Mouse (Mus musculus) intestine, postnatal 0 days (tissue): Measurements from ENCODE around the gene Anks6. TPM values are rescaled to one million over a fixed set of nuclear protein-coding genes. Genes with fewer than 3 reads are reported as not detected.
A peak's percentile ranks its signal among the peaks of the same experiment; 100 is the strongest.

Experiments
- ATAC-seq: fragments of 200-750 bp; cut with Nextera tagmentation; 2 replicates; pipeline ENCODE4 v1.8.0; 2017; ENCODE audit warnings: mild to moderate bottlenecking, moderate TSS enrichment, moderate library complexity
- H3K27ac ChIP-seq: fragments of 300-500 bp; sonication (generic); 2 replicates; pipeline ENCODE4 v1.5.1; 2014; ENCODE audit warnings: mild to moderate bottlenecking, low read depth, low read length, moderate library complexity
- H3K27me3 ChIP-seq: fragments of 300-500 bp; sonication (generic); replicated peaks from 2 replicates; pipeline ENCODE4 v1.6.1; 2014; ENCODE audit warnings: low read length, mixed read lengths; ENCODE audit not compliant: control insufficient read depth, insufficient read depth
- H3K36me3 ChIP-seq: fragments of 300-500 bp; sonication (generic); 2 replicates; pipeline ENCODE4 v1.6.1; 2014; ENCODE audit warnings: mild to moderate bottlenecking, moderate library complexity; ENCODE audit not compliant: control insufficient read depth, insufficient read depth
- H3K4me1 ChIP-seq: fragments of 300-500 bp; sonication (generic); replicated peaks from 2 replicates; pipeline ENCODE4 v1.6.1; 2014; ENCODE audit warnings: antibody characterized with exemption, low read length, mixed read lengths; ENCODE audit not compliant: control insufficient read depth, insufficient read depth
- H3K4me2 ChIP-seq: fragments of 300-500 bp; sonication (generic); replicated peaks from 2 replicates; pipeline ENCODE4 v1.6.1; 2014; ENCODE audit warnings: low read depth, mild to moderate bottlenecking, moderate library complexity
- H3K4me3 ChIP-seq: fragments of 300-500 bp; sonication (generic); 2 replicates; pipeline ENCODE4 v1.5.1; 2014; ENCODE audit warnings: low read depth, low read length
- H3K9ac ChIP-seq: fragments of 300-500 bp; sonication (generic); 2 replicates; pipeline ENCODE4 v1.6.1; 2014; ENCODE audit warnings: mild to moderate bottlenecking, low read depth, low read length
- H3K9me3 ChIP-seq: fragments of 300-500 bp; sonication (generic); 2 replicates; pipeline ENCODE4 v1.6.1; 2016; ENCODE audit warnings: mixed run types; ENCODE audit not compliant: control insufficient read depth
- CTCF ChIP-seq: sonication (generic); IDR thresholded peaks from 2 replicates; pipeline ENCODE4 v1.5.1; 2016; ENCODE audit warnings: low read depth, mild to moderate bottlenecking, control low read depth, antibody characterized with exemption, moderate library complexity
- WGBS: fragments of 180-500 bp; shearing (Covaris S2); extraction: QIAGEN DNeasy Blood & Tissue Kit; methylation state at CpG from one replicate; pipeline ENCODE4 v1.1.7; 2014; 5-methylcytosine and 5-hydroxymethylcytosine counted together
- polyA plus RNA-seq: library from polyadenylated mRNA; unstranded; fragments of >200 nt; fragmentation: Nextera tagmentation; extraction: Ambion mirVana; gene quantifications from 2 replicates; pipeline ENCODE4 v1.2.1, GENCODE M21; 2015

Anks6 gene
- polyA plus RNA-seq, 1 experiment from 2014 or later: 1.3 TPM

DNA sequence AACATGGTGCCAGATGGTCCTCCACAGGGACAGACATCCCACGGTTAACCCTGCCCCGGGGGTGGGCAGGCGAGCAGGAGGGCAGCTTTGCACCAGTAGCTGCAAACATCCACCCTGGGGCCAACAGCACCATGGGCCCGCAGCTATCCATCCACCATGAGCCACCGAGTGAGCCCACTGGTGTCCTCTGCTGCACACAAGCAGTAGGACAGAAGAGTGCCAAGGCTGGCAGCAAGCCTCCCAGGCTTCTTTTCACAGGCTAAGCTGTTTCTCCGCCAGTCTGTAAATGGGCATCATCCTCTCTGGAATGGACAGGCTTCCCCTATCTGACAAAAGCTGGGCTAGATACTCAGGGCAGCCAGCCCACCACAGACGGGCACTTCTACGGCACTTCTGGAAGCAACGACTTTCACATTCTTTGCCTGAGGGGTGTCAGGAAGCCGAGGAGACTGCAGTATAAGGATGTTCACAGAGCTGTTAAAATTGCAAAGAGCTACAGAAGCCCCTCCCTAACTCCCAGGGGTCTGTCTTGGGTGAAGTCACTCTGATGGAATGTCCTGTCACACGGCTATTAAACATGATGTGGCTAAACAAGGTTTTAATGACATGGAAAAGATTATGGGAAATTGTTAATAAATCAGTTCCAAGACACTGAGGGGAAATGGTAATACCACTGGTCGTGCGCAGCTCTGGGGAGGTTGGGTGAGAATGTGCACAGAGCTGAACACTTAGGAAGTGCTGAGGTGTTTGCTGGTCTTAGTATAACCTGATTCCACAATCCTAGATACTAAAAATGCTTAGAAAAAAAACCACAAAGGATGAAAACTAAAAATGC lies 20.5 kb downstream of the Anks6 start:
- Histone ChIP-seq H3K36me3 (no peaks in the 10 kb centered on the region), H3K27ac (no peak overlapping the region), H3K4me1 (no peaks in the 10 kb centered on the region), H3K4me2 (no peak overlapping the region), H3K27me3 (no peaks in the 10 kb centered on the region), H3K4me3 (no peak overlapping the region), H3K9me3 (no peaks in the 10 kb centered on the region), H3K9ac (no peak overlapping the region)
- no peak for ATAC-seq
- peak; percentile 18; the same call in 1 of the 2 replicates for TF ChIP-seq CTCF
- WGBS: 70% methylated on average over 13 of the region's 13 CpGs

DNA sequence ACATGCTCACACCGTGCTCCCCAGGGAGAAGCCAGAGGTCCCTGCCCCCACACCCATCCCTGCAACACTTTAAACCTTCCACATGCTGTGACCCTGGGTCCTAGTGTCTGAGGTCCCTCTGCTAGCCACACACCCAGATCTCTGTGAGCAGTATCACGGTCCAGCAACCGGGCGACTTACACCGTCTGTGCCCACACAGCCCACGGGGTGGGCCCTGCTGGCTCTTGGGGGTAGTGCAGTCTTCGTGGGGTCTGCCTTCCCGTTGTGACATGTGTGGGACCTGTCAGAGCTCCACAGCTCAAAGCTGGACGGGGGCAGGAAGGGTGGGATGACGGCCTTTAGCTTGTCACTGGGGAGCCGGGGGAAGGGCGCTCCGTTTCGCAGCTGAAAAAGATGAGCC lies 21.7 kb downstream of the Anks6 start:
- H3K9ac ChIP-seq: no peak overlapping the region
- H3K36me3 ChIP-seq: no peaks in the 10 kb centered on the region

DNA sequence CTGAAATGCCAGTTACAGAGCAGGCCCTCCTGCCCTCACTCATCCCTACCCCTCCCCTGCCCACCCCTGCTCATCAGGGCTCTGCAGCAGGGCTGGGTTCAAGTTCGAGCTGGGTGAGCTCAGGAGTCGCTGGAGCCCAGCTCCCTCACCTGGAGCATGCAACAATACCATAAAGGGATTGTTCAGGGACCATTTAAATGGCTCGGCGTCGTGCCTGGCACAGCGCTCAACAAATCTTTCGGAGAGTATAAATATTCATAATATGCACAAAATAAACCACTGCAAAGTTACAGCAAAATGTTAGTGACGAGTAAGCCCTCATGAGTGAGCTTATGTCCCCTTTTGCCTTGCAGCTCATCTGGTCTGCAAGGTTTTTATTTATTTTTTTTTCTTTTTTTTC lies 25.1 kb downstream of the Anks6 start:
- H3K4me1 ChIP-seq: no peaks in the 10 kb centered on the region
- no peaks in the 10 kb centered on the region for H3K27me3 ChIP-seq
- ATAC-seq: no peak
- no peak overlapping the region for H3K27ac ChIP-seq
- H3K9ac ChIP-seq: no peak overlapping the region
- H3K36me3 ChIP-seq: no peaks in the 10 kb centered on the region
- WGBS: 79% methylated on average over 8 of the region's 8 CpGs
- H3K4me2 ChIP-seq: no peak overlapping the region
- no peaks in the 10 kb centered on the region for H3K9me3 ChIP-seq
- no peak overlapping the region for H3K4me3 ChIP-seq
- no peak for TF ChIP-seq CTCF

More for the DNA sequence above, 21.7 kb downstream of the Anks6 start:
- H3K4me2 ChIP-seq: no peak overlapping the region
- H3K9me3 ChIP-seq: no peaks in the 10 kb centered on the region
- TF ChIP-seq CTCF: no peak
- 84% methylated on average over 14 of the region's 14 CpGs for WGBS
- no peaks in the 10 kb centered on the region for H3K4me1 ChIP-seq
- no peak overlapping the region for H3K27ac ChIP-seq
- H3K27me3 ChIP-seq: no peaks in the 10 kb centered on the region
- H3K4me3 ChIP-seq: no peak overlapping the region
- no peak for ATAC-seq

DNA sequence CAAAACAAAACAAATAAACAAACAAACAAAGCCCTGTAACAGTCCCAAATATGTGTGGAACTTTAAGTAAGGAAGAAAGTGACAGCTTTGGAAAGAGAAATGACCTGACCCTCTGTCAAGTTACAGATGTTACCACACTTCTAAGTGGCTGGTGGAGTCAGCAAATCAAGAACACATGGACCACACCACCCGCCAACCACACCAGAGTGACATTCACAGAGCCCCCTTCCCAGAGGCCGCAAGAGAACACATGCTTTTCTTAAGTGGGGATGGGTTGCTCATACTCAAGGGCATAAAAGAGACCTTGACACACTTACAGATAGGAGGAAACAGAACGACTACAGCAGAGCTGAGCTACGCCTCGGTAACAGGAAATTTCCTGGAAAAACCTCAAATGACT lies 28.4 kb downstream of the Anks6 start:
- WGBS: 76% methylated on average over 5 of the region's 5 CpGs
- no peaks in the 10 kb centered on the region for H3K36me3 ChIP-seq
- H3K4me1 ChIP-seq: no peaks in the 10 kb centered on the region
- H3K4me3 ChIP-seq: no peak overlapping the region
- ATAC-seq: no peak
- H3K9me3 ChIP-seq: no peaks in the 10 kb centered on the region
- TF ChIP-seq CTCF: no peak
- no peak overlapping the region for H3K9ac ChIP-seq
- no peak overlapping the region for H3K27ac ChIP-seq
- no peaks in the 10 kb centered on the region for H3K27me3 ChIP-seq
- no peak overlapping the region for H3K4me2 ChIP-seq

DNA sequence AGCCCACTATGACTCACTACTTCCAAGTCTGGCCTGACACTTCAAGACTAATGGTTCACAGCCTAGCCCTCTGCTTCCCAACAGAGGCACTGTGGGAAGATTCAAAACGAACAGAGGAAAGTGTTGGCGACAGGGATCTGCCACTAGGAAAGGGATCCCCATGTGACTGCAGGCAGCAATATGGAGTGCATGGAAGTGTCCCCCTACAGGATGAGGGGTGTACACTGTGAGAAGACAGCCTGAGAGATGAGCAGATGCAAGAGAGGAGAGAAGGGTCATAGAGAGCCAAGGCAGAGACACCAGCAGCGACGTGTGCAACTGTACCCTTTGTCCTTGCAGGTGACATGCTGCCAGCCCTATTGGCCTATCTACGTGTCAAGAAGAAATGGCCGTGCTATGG lies 33.3 kb downstream of the Anks6 start:
- ATAC-seq: no peak
- no peak overlapping the region for H3K4me3 ChIP-seq
- H3K27me3 ChIP-seq: no peaks in the 10 kb centered on the region
- H3K4me2 ChIP-seq: no peak overlapping the region
- H3K27ac ChIP-seq: no peak overlapping the region
- no peaks in the 10 kb centered on the region for H3K36me3 ChIP-seq
- H3K9ac ChIP-seq: no peak overlapping the region
- H3K4me1 ChIP-seq: no peaks in the 10 kb centered on the region
- TF ChIP-seq CTCF: no peak
- 68% methylated on average over 6 of the region's 6 CpGs for WGBS
- H3K9me3 ChIP-seq: no peaks in the 10 kb centered on the region

GRCm38 (mm10) chr4:47022804-47023603 lies 34.2 kb downstream of the Anks6 start:
- H3K9me3 ChIP-seq: no peaks in the 10 kb centered on the region
- H3K36me3 ChIP-seq: no peaks in the 10 kb centered on the region
- H3K9ac ChIP-seq: no peak overlapping the region
- no peak overlapping the region for H3K4me3 ChIP-seq
- 68% methylated on average over 10 of the region's 10 CpGs for WGBS
- H3K4me2 ChIP-seq: no peak overlapping the region
- no peaks in the 10 kb centered on the region for H3K27me3 ChIP-seq
- H3K4me1 ChIP-seq: no peaks in the 10 kb centered on the region
- ATAC-seq: no peak
- H3K27ac ChIP-seq: no peak overlapping the region
- TF ChIP-seq CTCF: no peak
